Comparison of ENCODE assay signal across 7 mouse cellular contexts in genomic region chr7:51540736-51541135, GRCm38 (mm10). TPM values are rescaled to one million over a fixed set of nuclear protein-coding genes. Genes with fewer than 3 reads are reported as not detected.
DNase-seq lines count a peak whose midpoint lies in the region; ATAC-seq and TF ChIP-seq lines count a peak whose summit lies in the region.

No protein-coding gene starts in this region.

- no peaks in the 10 kb centered on the region for H3K27me3 ChIP-seq in Patski

- no peak for ATAC-seq in Patski

- peak; percentile 43 for TF ChIP-seq CTCF in Patski (IDR thresholded peaks at IDR 0.05)

- in situ Hi-C loops in Patski (cut with MboI; ENCODE audit: low pct_unique_long_range_greater_than_20kb): no loop called here

- CTCF ChIA-PET in Patski (lab: Charles Lee): interaction anchor here (0.6 to 2.1 kb wide), 7 partner anchors 9 to 45 kb away, joined by 3 to 9 read pairs (median 4); no protein-coding TSS in a partner anchor

- peak; percentile 7 to 24 for DNase-seq in layer of hippocampus, postnatal 10 days (ENCODE audit: low spot score in 2 of 2)
- DNase-seq in layer of hippocampus, adult 8-10 months (ENCODE audit: low spot score in 2 of 2): no peak
- no peak for DNase-seq in Patski (ENCODE audit: low read depth, low spot score)
- DNase-seq in cerebellum, adult 8-10 months: peak; percentile 21
- peak; percentile 51 for DNase-seq in kidney, postnatal 10 days
- no peak for DNase-seq in spleen, adult 12 weeks (ENCODE audit: low spot score)
- DNase-seq in thymus, postnatal 14 days: no peak

- POLR2A ChIA-PET in Patski (lab: Charles Lee): no interaction called here

RNA-seq across cellular contexts. Expression of gene Ano5, which starts 29.9 kb away (rescaled TPM):
- total RNA-seq in layer of hippocampus, postnatal 10 days (2021): 1 to 10 TPM; 3.4 to 3.5 TPM
- 1 to 10 TPM in 3 of 4 experiments, under 1 TPM in 1; 0.95 to 1.3 (median 1.2) TPM for total RNA-seq in layer of hippocampus, adult 8-10 months (2022)
- 1.7 TPM for polyA plus RNA-seq in Patski (2021)

Comparison
In these comparisons a context has a peak if more than half of its experiments do, and no peak if none do; other contexts are left out.
1. DNase-seq: peak in layer of hippocampus, postnatal 10 days (2 of 2), cerebellum, adult 8-10 months (single experiment) and kidney, postnatal 10 days (single experiment); none in layer of hippocampus, adult 8-10 months (0 of 2), Patski (single experiment), spleen, adult 12 weeks (single experiment) and thymus, postnatal 14 days (single experiment).